Mouse (Mus musculus): ENCODE results near the gene Teddm2.

The Teddm2 gene

GRCm38 (mm10) chr1:153842121-153842740 is 57.8 kb downstream of the Teddm2 start:
- no peak for DNase-seq (ENCODE audit: inconsistent age in 2 of 2, low spot score in 1 of 2)

GRCm38 (mm10) chr1:153836036-153836435 is 64.0 kb downstream of the Teddm2 start:
- no peak for DNase-seq (ENCODE audit: inconsistent age in 2 of 2, low spot score in 1 of 2)

GRCm38 (mm10) chr1:153830746-153831145 is 69.3 kb downstream of the Teddm2 start:
- DNase-seq (ENCODE audit: inconsistent age in 2 of 2, low spot score in 1 of 2), result peak in 1 of 2 experiments; percentile 23

- no peak for DNase-seq (ENCODE audit: inconsistent age in 2 of 2, low spot score in 1 of 2)
Observed at GRCm38 (mm10) chr1:153820216-153820615, 79.8 kb downstream of the Teddm2 start.

GRCm38 (mm10) chr1:153814278-153814677 is 85.8 kb downstream of the Teddm2 start:
- DNase-seq (ENCODE audit: inconsistent age in 2 of 2, low spot score in 1 of 2), result no peak

GRCm38 (mm10) chr1:153807390-153807993 is 92.5 kb downstream of the Teddm2 start:
- DNase-seq (ENCODE audit: inconsistent age in 2 of 2, low spot score in 1 of 2), result peak; percentile 60 to 91

GRCm38 (mm10) chr1:153803530-153803929 is 96.5 kb downstream of the Teddm2 start:
- no peak for DNase-seq (ENCODE audit: inconsistent age in 2 of 2, low spot score in 1 of 2)

GRCm38 (mm10) chr1:153802691-153803090 is 97.3 kb downstream of the Teddm2 start:
- DNase-seq (ENCODE audit: inconsistent age in 2 of 2, low spot score in 1 of 2), result peak in 1 of 2 experiments; percentile 30
